Mouse (Mus musculus): ENCODE results near the gene Mtx1. TPM values are rescaled to one million over a fixed set of nuclear protein-coding genes. Genes with fewer than 3 reads are reported as not detected.
"Not testable (repeated sequence)": the region's sequence is repeated elsewhere in the genome, so short reads cannot be mapped to it uniquely, and the experiment has no call there.

The Mtx1 gene
- polyA plus RNA-seq, 1 experiment, result 66.8 TPM

GRCm38 (mm10) chr3:89163123-89163522, 63.8 kb downstream of the Mtx1 start:
- Histone ChIP-seq H3K4me1 (ENCODE audit: control insufficient read depth, insufficient read depth, low read length) (peaks cover 20% of the 10 kb centered on the region), H3K27ac (ENCODE audit: insufficient read depth, low read depth, low read length) (peak overlapping the region; percentile 49), H3K4me3 (ENCODE audit: insufficient read depth, low read length) (no peak overlapping the region)
- TF ChIP-seq POLR2A (IDR thresholded peaks at IDR 0.05; ENCODE audit: borderline replicate concordance, low read depth, low read length) (no peak), CTCF (IDR thresholded peaks at IDR 0.05; ENCODE audit: low read depth, low read length) (no peak)

GRCm38 (mm10) chr3:89161786-89162185, 65.1 kb downstream of the Mtx1 start:
- Histone ChIP-seq H3K4me1 (ENCODE audit: control insufficient read depth, insufficient read depth, low read length) (peaks cover 22% of the 10 kb centered on the region), H3K27ac (ENCODE audit: insufficient read depth, low read depth, low read length) (no peak overlapping the region), H3K4me3 (ENCODE audit: insufficient read depth, low read length) (no peak overlapping the region)
- TF ChIP-seq POLR2A (IDR thresholded peaks at IDR 0.05; ENCODE audit: borderline replicate concordance, low read depth, low read length) (no peak), CTCF (IDR thresholded peaks at IDR 0.05; ENCODE audit: low read depth, low read length) (no peak)

GRCm38 (mm10) chr3:89161207-89161606, 65.7 kb downstream of the Mtx1 start:
- not testable (repeated sequence) for H3K4me3 ChIP-seq (ENCODE audit: insufficient read depth, low read length); H3K27ac ChIP-seq (ENCODE audit: insufficient read depth, low read depth, low read length)
- peaks cover 20% of the 10 kb centered on the region for H3K4me1 ChIP-seq (ENCODE audit: control insufficient read depth, insufficient read depth, low read length)

GRCm38 (mm10) chr3:89159616-89160344, 67.1 kb downstream of the Mtx1 start, which contains the start of gene Hcn3:
Gene Hcn3, minus strand, starts transcription at chr3:89160196.
- peaks cover 15% of the 10 kb centered on the region for H3K4me1 ChIP-seq (ENCODE audit: control insufficient read depth, insufficient read depth, low read length)
- H3K4me3 ChIP-seq (ENCODE audit: insufficient read depth, low read length), result peak within 1 kb of the TSS; percentile 67
- H3K27ac ChIP-seq (ENCODE audit: insufficient read depth, low read depth, low read length), result no peak within 1 kb of the TSS
- TF ChIP-seq POLR2A (IDR thresholded peaks at IDR 0.05; ENCODE audit: borderline replicate concordance, low read depth, low read length) (no peak), CTCF (IDR thresholded peaks at IDR 0.05; ENCODE audit: low read depth, low read length) (no peak)

GRCm38 (mm10) chr3:89159211-89159610, 67.7 kb downstream of the Mtx1 start:
- Histone ChIP-seq H3K4me1 (ENCODE audit: control insufficient read depth, insufficient read depth, low read length) (peaks cover 15% of the 10 kb centered on the region), H3K27ac (ENCODE audit: insufficient read depth, low read depth, low read length) (no peak overlapping the region), H3K4me3 (ENCODE audit: insufficient read depth, low read length) (peak overlapping the region; percentile 67)
- no peak for TF ChIP-seq CTCF (IDR thresholded peaks at IDR 0.05; ENCODE audit: low read depth, low read length)

Other genes starting within 250 kb of the Mtx1 start
- 22.0 and 28.2 TPM in 2 replicates for gene Rusc1, start 133.8 kb downstream of the Mtx1 start, polyA plus RNA-seq (2012; ENCODE audit: insufficient read depth, insufficient read length, missing spikeins)
- gene Gm43738, start 126.0 kb downstream of the Mtx1 start, polyA plus RNA-seq (2012; ENCODE audit: insufficient read depth, insufficient read length, missing spikeins), result not detected in 2 replicates
- 37.5 and 42.2 TPM in 2 replicates for gene Fdps, start 125.1 kb downstream of the Mtx1 start, polyA plus RNA-seq (2012; ENCODE audit: insufficient read depth, insufficient read length, missing spikeins)
- gene Pklr, start 90.9 kb downstream of the Mtx1 start, polyA plus RNA-seq (2012; ENCODE audit: insufficient read depth, insufficient read length, missing spikeins), result not detected in 2 replicates
- gene Hcn3, start 66.9 kb downstream of the Mtx1 start, polyA plus RNA-seq (2012; ENCODE audit: insufficient read depth, insufficient read length, missing spikeins), result 0.47 TPM in 1 of 2 replicates, not detected in the other
- 52.5 and 61.4 TPM in 2 replicates for gene Clk2, start 62.3 kb downstream of the Mtx1 start, polyA plus RNA-seq (2012; ENCODE audit: insufficient read depth, insufficient read length, missing spikeins)
- gene Scamp3, start 49.6 kb downstream of the Mtx1 start, polyA plus RNA-seq (2012; ENCODE audit: insufficient read depth, insufficient read length, missing spikeins), result 76.5 and 77.9 TPM in 2 replicates
- 17.4 TPM in 2 replicates for gene Fam189b, start 43.9 kb downstream of the Mtx1 start, polyA plus RNA-seq (2012; ENCODE audit: insufficient read depth, insufficient read length, missing spikeins)
- gene Gba, start 24.2 kb downstream of the Mtx1 start, polyA plus RNA-seq (2012; ENCODE audit: insufficient read depth, insufficient read length, missing spikeins), result 130 and 141 TPM in 2 replicates
- 1.1 TPM in 1 of 2 replicates, not detected in the other for gene Thbs3, start 11.9 kb downstream of the Mtx1 start, polyA plus RNA-seq (2012; ENCODE audit: insufficient read depth, insufficient read length, missing spikeins)
- 0.47 TPM in 1 of 2 replicates, not detected in the other for gene Muc1, start 2.0 kb upstream of the Mtx1 start, polyA plus RNA-seq (2012; ENCODE audit: insufficient read depth, insufficient read length, missing spikeins)
- gene Krtcap2, start 18.9 kb upstream of the Mtx1 start, polyA plus RNA-seq (2012; ENCODE audit: insufficient read depth, insufficient read length, missing spikeins), result 94.1 and 97.0 TPM in 2 replicates
- gene Trim46, start 19.2 kb upstream of the Mtx1 start, polyA plus RNA-seq (2012; ENCODE audit: insufficient read depth, insufficient read length, missing spikeins), result 0.34 and 0.84 TPM in 2 replicates
- gene Dpm3, start 32.3 kb upstream of the Mtx1 start, polyA plus RNA-seq (2012; ENCODE audit: insufficient read depth, insufficient read length, missing spikeins), result 62.0 and 66.3 TPM in 2 replicates
- 42.7 and 55.2 TPM in 2 replicates for gene Slc50a1, start 43.5 kb upstream of the Mtx1 start, polyA plus RNA-seq (2012; ENCODE audit: insufficient read depth, insufficient read length, missing spikeins)
- gene Efna1, start 54.1 kb upstream of the Mtx1 start, polyA plus RNA-seq (2012; ENCODE audit: insufficient read depth, insufficient read length, missing spikeins), result 0.96 TPM in 1 of 2 replicates, not detected in the other
- not detected in 2 replicates for gene Efna3, start 95.9 kb upstream of the Mtx1 start, polyA plus RNA-seq (2012; ENCODE audit: insufficient read depth, insufficient read length, missing spikeins)
- not detected in 2 replicates for gene Efna4, start 110.9 kb upstream of the Mtx1 start, polyA plus RNA-seq (2012; ENCODE audit: insufficient read depth, insufficient read length, missing spikeins)
- gene Adam15, start 122.9 kb upstream of the Mtx1 start, polyA plus RNA-seq (2012; ENCODE audit: insufficient read depth, insufficient read length, missing spikeins), result 315 and 328 TPM in 2 replicates
- gene Dcst2, start 134.9 kb upstream of the Mtx1 start, polyA plus RNA-seq (2012; ENCODE audit: insufficient read depth, insufficient read length, missing spikeins), result not detected in 2 replicates
- not detected in 2 replicates for gene Dcst1, start 138.2 kb upstream of the Mtx1 start, polyA plus RNA-seq (2012; ENCODE audit: insufficient read depth, insufficient read length, missing spikeins)
- 66.0 and 75.2 TPM in 2 replicates for gene Zbtb7b, start 167.7 kb upstream of the Mtx1 start, polyA plus RNA-seq (2012; ENCODE audit: insufficient read depth, insufficient read length, missing spikeins)
- not detected in 2 replicates for gene Lenep, start 175.7 kb upstream of the Mtx1 start, polyA plus RNA-seq (2012; ENCODE audit: insufficient read depth, insufficient read length, missing spikeins)
- 17.7 and 20.5 TPM in 2 replicates for gene Flad1, start 184.8 kb upstream of the Mtx1 start, polyA plus RNA-seq (2012; ENCODE audit: insufficient read depth, insufficient read length, missing spikeins)
- 46.6 and 55.2 TPM in 2 replicates for gene Cks1b, start 191.3 kb upstream of the Mtx1 start, polyA plus RNA-seq (2012; ENCODE audit: insufficient read depth, insufficient read length, missing spikeins)
- 56.0 and 56.8 TPM in 2 replicates for gene Shc1, start 191.4 kb upstream of the Mtx1 start, polyA plus RNA-seq (2012; ENCODE audit: insufficient read depth, insufficient read length, missing spikeins)
- gene Pygo2, start 203.1 kb upstream of the Mtx1 start, polyA plus RNA-seq (2012; ENCODE audit: insufficient read depth, insufficient read length, missing spikeins), result 25.3 and 28.0 TPM in 2 replicates
- gene Pbxip1, start 209.6 kb upstream of the Mtx1 start, polyA plus RNA-seq (2012; ENCODE audit: insufficient read depth, insufficient read length, missing spikeins), result 14.1 and 17.3 TPM in 2 replicates
- 25.9 and 26.8 TPM in 2 replicates for gene Pmvk, start 227.5 kb upstream of the Mtx1 start, polyA plus RNA-seq (2012; ENCODE audit: insufficient read depth, insufficient read length, missing spikeins)